Mouse (Mus musculus) CH12.LX (cell line): ENCODE measurements around the gene Fhl2.

Source experiments
- CTCF ChIP-seq, 2 experiments: IDR thresholded peaks in 1 of 2; conservative IDR thresholded peaks in 1 of 2; 2 replicates each; pipeline ENCODE4 v1.5.1; 2011 to 2012; ENCODE audit warnings: low read depth in 2 of 2, low read length in 2 of 2, improper control_type of control experiment in 1 of 2, inconsistent platforms in 1 of 2, mild to moderate bottlenecking in 1 of 2, moderate library complexity in 1 of 2
- EP300 ChIP-seq: IDR thresholded peaks from 2 replicates; pipeline ENCODE4 v1.6.1; 2011; ENCODE audit warnings: low read length, improper control_type of control experiment
- ETS1 ChIP-seq: conservative IDR thresholded peaks from 2 replicates; pipeline ENCODE4 v1.6.1; 2012; ENCODE audit warnings: low read depth, mild to moderate bottlenecking, inconsistent platforms, low read length, improper control_type of control experiment, moderate library complexity
- MXI1 ChIP-seq: IDR thresholded peaks from 2 replicates; pipeline ENCODE4 v1.6.1; 2011; ENCODE audit warnings: mild to moderate bottlenecking, low read depth, low read length, improper control_type of control experiment
- NELFE ChIP-seq: IDR thresholded peaks from 2 replicates; pipeline ENCODE4 v1.6.1; 2011; ENCODE audit warnings: low read depth, low read length, improper control_type of control experiment
- POLR2A ChIP-seq: IDR thresholded peaks from 2 replicates; pipeline ENCODE4 v1.6.1; 2011; ENCODE audit warnings: low read depth, mild to moderate bottlenecking, improper control_type of control experiment, low read length
- SIN3A ChIP-seq: IDR thresholded peaks from 2 replicates; pipeline ENCODE4 v1.6.1; 2012; ENCODE audit warnings: low read length, improper control_type of control experiment, inconsistent platforms
- SMC3 ChIP-seq: IDR thresholded peaks from 2 replicates; pipeline ENCODE4 v1.6.1; 2011; ENCODE audit warnings: low read depth, low read length, improper control_type of control experiment
- TBP ChIP-seq: conservative IDR thresholded peaks from 2 replicates; pipeline ENCODE4 v1.6.1; 2011; ENCODE audit warnings: low read depth, low read length, improper control_type of control experiment
- TCF12 ChIP-seq: IDR thresholded peaks from 2 replicates; pipeline ENCODE4 v1.6.1; 2014; ENCODE audit warnings: low read depth, mild to moderate bottlenecking, inconsistent platforms, low read length, improper control_type of control experiment
- USF1 ChIP-seq: IDR thresholded peaks from 2 replicates; pipeline ENCODE4 v1.6.1; 2014; ENCODE audit warnings: low read depth, mild to moderate bottlenecking, inconsistent platforms, low read length, improper control_type of control experiment
- ZNF384 ChIP-seq: IDR thresholded peaks from 2 replicates; pipeline ENCODE4 v1.6.1; 2012; ENCODE audit warnings: low read depth, low read length, improper control_type of control experiment, inconsistent platforms

- TF ChIP-seq USF1 (no peak), EP300 (no peak), MXI1 (no peak), TCF12 (no peak), SIN3A (no peak), TBP (no peak), POLR2A (no peak), ETS1 (no peak), CTCF (conservative IDR thresholded peaks at IDR 0.05 in 1 of 2, IDR thresholded peaks at IDR 0.05 in 1 of 2; ENCODE audit: low read depth in 2 of 2, low read length in 2 of 2) (peak; percentile 94 to 98), NELFE (no peak), SMC3 (peak; percentile 96), ZNF384 (no peak)
Measured at GRCm38 (mm10) chr1:43139587-43140266, 57.1 kb downstream of the Fhl2 start.
